Mouse (Mus musculus) left cerebral cortex, postnatal 4 days (tissue): ENCODE results near the gene Smpd1. TPM values are rescaled to one million over a fixed set of nuclear protein-coding genes. Genes with fewer than 3 reads are reported as not detected.

Experiments
- DNase-seq: peaks from one replicate; pipeline ENCODE4 v3.0.0-alpha.2; 2022
- intact Hi-C: fragments of 180-260 bp; cut with DNase I; formaldehyde crosslinking; loops from one replicate; pipeline ENCODE4 v1.15.1; 2025
- total RNA-seq, 2 experiments: library from RNA; stranded (reverse); gene quantifications; 2 replicates each; pipeline ENCODE4 v1.2.3; 2021

Gene Smpd1
- total RNA-seq, 2 experiments from 2014 or later, result 59.3 to 65.7 TPM

GRCm38 (mm10) chr7:105602860-105603623, 48.9 kb downstream of the Smpd1 start:
- intact Hi-C loops, result no loop called here
- peak; percentile 80 for DNase-seq

Other genes with a start within 250 kb of the Smpd1 start
- gene Olfr689, start 243.2 kb upstream of the Smpd1 start, total RNA-seq, result not detected
- under 1 TPM; 0.26 to 0.44 TPM for gene Olfr690, start 220.3 kb upstream of the Smpd1 start, total RNA-seq
- gene Olfr691, start 212.1 kb upstream of the Smpd1 start, total RNA-seq, result under 1 TPM; 0.34 to 0.38 TPM
- gene Olfr692, start 186.1 kb upstream of the Smpd1 start, total RNA-seq, result not detected
- not detected for gene Gm5901, start 179.3 kb upstream of the Smpd1 start, total RNA-seq
- 10 to 100 TPM; 49.9 to 56.6 TPM for gene Fam160a2, start 154.3 kb upstream of the Smpd1 start, total RNA-seq
- under 1 TPM; 0.14 to 0.32 TPM for gene Cnga4, start 149.8 kb upstream of the Smpd1 start, total RNA-seq
- gene Cckbr, start 128.6 kb upstream of the Smpd1 start, total RNA-seq, result 1 to 10 TPM; 4.2 to 6.1 TPM
- gene Cavin3, start 72.1 kb upstream of the Smpd1 start, total RNA-seq, result 10 to 100 TPM; 11.7 to 13.8 TPM
- gene Apbb1, start 27.3 kb downstream of the Smpd1 start, total RNA-seq, result 100 to 1,000 TPM; 327 to 331 TPM
- gene Hpx, start 45.8 kb downstream of the Smpd1 start, total RNA-seq, result under 1 TPM in 1 of 2 experiments, not detected in 1; 0.26 TPM
- 100 to 1,000 TPM; 167 to 168 TPM for gene Trim3, start 79.2 kb downstream of the Smpd1 start, total RNA-seq
- 10 to 100 TPM; 63.7 to 70.1 TPM for gene Timm10b, start 85.7 kb downstream of the Smpd1 start, total RNA-seq
- gene Arfip2, start 86.1 kb downstream of the Smpd1 start, total RNA-seq, result 10 to 100 TPM; 77.0 to 77.8 TPM
- 1 to 10 TPM; 8.9 to 9.1 TPM for gene Gm45799, start 86.2 kb downstream of the Smpd1 start, total RNA-seq
- gene Dnhd1, start 96.5 kb downstream of the Smpd1 start, total RNA-seq, result 1 to 10 TPM; 4.1 to 4.8 TPM
- 100 to 1,000 TPM; 113 to 114 TPM for gene Ilk, start 182.2 kb downstream of the Smpd1 start, total RNA-seq
- 10 to 100 TPM; 11.3 to 13.9 TPM for gene Rrp8, start 183.0 kb downstream of the Smpd1 start, total RNA-seq
- 100 to 1,000 TPM; 109 to 110 TPM for gene Taf10, start 190.0 kb downstream of the Smpd1 start, total RNA-seq
- gene Tpp1, start 197.9 kb downstream of the Smpd1 start, total RNA-seq, result 10 to 100 TPM; 16.0 to 24.7 TPM
- gene Dchs1, start 233.3 kb downstream of the Smpd1 start, total RNA-seq, result 10 to 100 TPM; 84.6 to 90.6 TPM